Mouse (Mus musculus) stomach, embryonic 15.5 days (tissue): ENCODE data around the gene Izumo4. TPM values are rescaled to one million over a fixed set of nuclear protein-coding genes. Genes with fewer than 3 reads are reported as not detected.

Experiments used
- ATAC-seq: fragments of 200-750 bp; cut with Nextera tagmentation; 2 replicates; pipeline ENCODE4 v1.8.0; 2017; ENCODE audit warnings: low read depth, moderate number of reproducible peaks, moderate TSS enrichment; ENCODE audit not compliant: insufficient read depth, low FRiP score
- H3K27ac ChIP-seq: fragments of 300-500 bp; sonication (generic); 2 replicates; pipeline ENCODE4 v1.5.1; 2015; ENCODE audit warnings: mild to moderate bottlenecking, inconsistent platforms
- H3K27me3 ChIP-seq: fragments of 300-500 bp; sonication (generic); replicated peaks from 2 replicates; pipeline ENCODE4 v1.6.1; 2015; ENCODE audit warnings: inconsistent platforms
- H3K36me3 ChIP-seq: fragments of 300-500 bp; sonication (generic); 2 replicates; pipeline ENCODE4 v1.6.1; 2015; ENCODE audit warnings: inconsistent platforms
- H3K4me1 ChIP-seq: fragments of 300-500 bp; sonication (generic); 2 replicates; pipeline ENCODE4 v1.6.1; 2015; ENCODE audit warnings: inconsistent platforms
- H3K4me2 ChIP-seq: fragments of 300-500 bp; sonication (generic); 2 replicates; pipeline ENCODE4 v1.6.1; 2015; ENCODE audit warnings: mild to moderate bottlenecking, inconsistent platforms
- H3K4me3 ChIP-seq: fragments of 300-500 bp; sonication (generic); replicated peaks from 2 replicates; pipeline ENCODE4 v1.5.1; 2015; ENCODE audit warnings: inconsistent platforms
- H3K9ac ChIP-seq: fragments of 300-500 bp; sonication (generic); 2 replicates; pipeline ENCODE4 v1.6.1; 2015; ENCODE audit warnings: inconsistent platforms
- H3K9me3 ChIP-seq: fragments of 300-500 bp; sonication (generic); 2 replicates; pipeline ENCODE4 v1.6.1; 2016; ENCODE audit warnings: inconsistent platforms
- WGBS: fragments of 180-500 bp; shearing (Covaris S2); methylation state at CpG from one replicate; pipeline ENCODE4 v1.1.7; 2015; 5-methylcytosine and 5-hydroxymethylcytosine counted together
- polyA plus RNA-seq: library from polyadenylated mRNA; unstranded; fragments of >200 nt; fragmentation: Nextera tagmentation; extraction: Ambion mirVana; gene quantifications from 2 replicates; pipeline ENCODE4 v1.2.1, GENCODE M21; 2015

Gene Izumo4
- polyA plus RNA-seq, 1 experiment from 2014 or later: 27.1 TPM

DNA sequence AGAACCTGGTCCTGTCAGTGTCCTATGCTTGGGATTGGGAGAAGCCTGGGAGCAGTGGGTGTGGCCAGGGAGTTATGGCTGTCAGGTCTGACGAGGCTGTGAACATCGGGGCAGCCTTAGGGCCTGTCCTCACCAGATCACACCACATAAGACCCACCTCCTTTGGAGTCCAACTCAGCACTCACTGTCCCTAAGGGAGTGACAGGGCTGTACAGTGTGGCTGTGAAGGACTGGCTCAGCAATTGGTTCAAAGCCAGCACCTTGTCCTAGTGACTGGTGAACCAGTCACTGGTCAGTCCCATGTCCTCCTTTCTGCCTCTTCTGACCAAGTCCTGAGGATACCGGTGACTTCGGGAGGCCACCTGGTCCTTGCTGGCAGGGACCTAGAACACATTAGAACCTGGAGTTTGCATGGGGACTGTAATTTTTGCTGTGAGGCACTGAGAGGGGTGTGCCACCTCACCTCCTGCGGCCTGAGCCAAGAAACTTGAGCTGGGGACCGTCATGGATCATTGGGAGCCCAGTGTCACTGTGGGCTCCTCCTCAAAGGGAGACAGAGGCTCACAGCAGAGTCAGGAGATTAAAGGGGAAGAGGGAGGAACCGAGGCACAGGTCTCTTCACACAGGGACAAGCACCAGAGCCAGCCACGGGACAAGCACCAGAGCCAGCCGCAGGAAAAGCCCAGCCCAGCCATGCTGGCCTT is 22.3 kb upstream of the Izumo4 start:
- ATAC-seq: no peak
- H3K4me3 ChIP-seq: no peak overlapping the region
- no peaks in the 10 kb centered on the region for H3K27me3 ChIP-seq
- H3K9me3 ChIP-seq: no peaks in the 10 kb centered on the region
- no peak overlapping the region for H3K4me2 ChIP-seq
- peaks cover 10% of the 10 kb centered on the region; the same call in 1 of the 2 replicates for H3K36me3 ChIP-seq
- peak overlapping the region; percentile 99 for H3K27ac ChIP-seq
- peaks cover 36% of the 10 kb centered on the region for H3K4me1 ChIP-seq
- WGBS: 62% methylated on average over 9 of the region's 9 CpGs
- H3K9ac ChIP-seq: no peak overlapping the region

DNA sequence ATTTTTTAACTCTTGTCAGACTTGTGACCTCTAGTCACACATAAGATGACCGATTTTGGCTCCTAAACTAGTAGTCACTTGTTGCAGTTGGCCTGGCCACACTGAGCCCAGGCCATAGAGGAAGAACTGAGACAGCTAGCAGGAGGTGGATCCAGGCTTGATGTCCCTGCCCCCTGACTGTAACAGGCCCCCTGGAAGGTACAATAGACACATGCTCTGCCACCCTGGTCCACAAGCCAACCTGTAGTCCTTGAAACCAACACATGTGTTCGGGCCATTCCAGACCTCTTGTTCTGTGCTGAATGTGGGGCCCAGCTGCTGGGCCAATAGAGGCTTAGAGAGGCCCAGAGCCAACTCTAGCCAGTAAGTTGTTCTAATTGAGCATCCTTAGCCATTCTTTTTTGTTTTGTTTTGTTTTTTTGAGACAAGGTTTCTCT is 21.7 kb upstream of the Izumo4 start:
- no peak for ATAC-seq
- Histone ChIP-seq H3K4me3 (no peak overlapping the region), H3K4me1 (peaks cover 30% of the 10 kb centered on the region), H3K4me2 (no peak overlapping the region), H3K9me3 (no peaks in the 10 kb centered on the region), H3K27ac (peak overlapping the region; percentile 99), H3K27me3 (no peaks in the 10 kb centered on the region), H3K9ac (no peak overlapping the region), H3K36me3 (peaks cover 14% of the 10 kb centered on the region)
- 85% methylated on average over 2 of the region's 2 CpGs for WGBS

DNA sequence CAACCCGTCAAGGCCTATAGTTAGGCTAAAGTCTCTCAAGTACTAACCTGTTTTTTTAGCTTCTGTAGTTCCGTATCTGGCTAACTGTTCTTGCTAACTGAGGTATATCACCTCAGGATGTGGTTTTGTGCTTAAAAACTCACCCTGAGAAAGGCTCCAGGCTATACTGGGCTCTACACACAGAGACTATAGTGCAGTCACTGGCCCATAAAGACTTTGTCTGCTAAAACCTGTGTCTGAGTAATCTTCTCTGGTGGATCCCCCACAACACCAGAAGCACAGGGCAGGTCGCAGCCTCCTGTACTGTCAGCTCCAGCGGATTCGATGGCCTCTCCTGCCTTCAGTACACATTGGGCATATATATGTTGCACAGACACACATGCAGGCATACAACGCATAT is 20.0 kb upstream of the Izumo4 start:
- H3K4me2 ChIP-seq: no peak overlapping the region
- peaks cover 25% of the 10 kb centered on the region for H3K36me3 ChIP-seq
- H3K4me1 ChIP-seq: peaks cover 29% of the 10 kb centered on the region
- no peak overlapping the region for H3K4me3 ChIP-seq
- 91% methylated on average over 6 of the region's 6 CpGs for WGBS
- H3K27ac ChIP-seq: no peak overlapping the region
- H3K9ac ChIP-seq: no peak overlapping the region
- H3K27me3 ChIP-seq: no peaks in the 10 kb centered on the region
- no peak for ATAC-seq
- no peaks in the 10 kb centered on the region for H3K9me3 ChIP-seq

DNA sequence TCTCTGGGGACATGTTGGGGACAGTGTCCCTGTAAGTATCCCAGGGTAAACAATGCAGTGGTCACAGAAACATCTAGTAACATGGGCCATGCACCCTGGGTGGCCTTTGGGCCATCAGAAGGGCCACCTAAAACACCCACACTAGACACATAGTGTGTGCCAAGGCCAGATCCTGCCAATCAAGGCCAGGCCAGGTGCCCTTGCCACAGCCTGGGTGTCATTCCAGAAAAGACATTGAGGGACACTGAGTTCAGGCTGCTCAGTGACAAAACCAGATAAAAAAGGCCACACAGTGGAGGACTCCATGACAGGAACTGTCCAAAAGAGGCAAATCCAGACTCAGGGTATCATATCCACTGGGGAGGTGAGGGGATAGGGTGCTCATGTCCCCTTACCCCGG is 18.3 kb upstream of the Izumo4 start:
- no peak overlapping the region for H3K9ac ChIP-seq

DNA sequence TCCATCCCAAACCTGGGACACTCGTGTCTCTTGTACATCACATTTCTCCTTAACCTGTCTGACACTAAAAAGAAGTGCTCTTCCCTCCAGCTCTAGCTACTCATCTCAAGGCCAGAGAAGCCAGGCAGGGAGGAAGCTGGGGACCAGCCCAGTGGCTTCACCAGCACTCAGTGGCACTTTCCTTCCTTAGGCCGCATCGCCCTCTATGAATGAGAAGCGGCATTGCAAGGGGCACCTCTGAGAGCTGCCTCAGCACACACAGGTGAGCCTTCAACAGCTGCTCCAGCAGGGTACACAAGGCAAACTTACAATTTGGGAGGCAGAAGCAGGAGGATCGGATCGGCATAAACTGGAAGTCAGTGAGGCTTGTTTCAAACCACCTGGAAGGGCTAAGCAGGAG is 17.8 kb upstream of the Izumo4 start:
- WGBS: 50% methylated on average over 6 of the region's 6 CpGs
- no peak overlapping the region for H3K4me3 ChIP-seq
- H3K36me3 ChIP-seq: peaks cover 31% of the 10 kb centered on the region
- H3K27me3 ChIP-seq: no peaks in the 10 kb centered on the region
- 0 out of 2 replicates have a peak, but pooled peaks cover 7% of the 10 kb centered on the region for H3K4me1 ChIP-seq
- ATAC-seq: peak; percentile 21; the same call in 1 of the 2 replicates
- H3K9me3 ChIP-seq: no peaks in the 10 kb centered on the region
- no peak overlapping the region for H3K4me2 ChIP-seq
- no peak overlapping the region for H3K27ac ChIP-seq
- no peak overlapping the region for H3K9ac ChIP-seq

More for the DNA sequence above, 18.3 kb upstream of the Izumo4 start:
- peaks cover 12% of the 10 kb centered on the region; the same call in 1 of the 2 replicates for H3K4me1 ChIP-seq
- H3K36me3 ChIP-seq: peaks cover 29% of the 10 kb centered on the region
- no peaks in the 10 kb centered on the region for H3K9me3 ChIP-seq
- H3K27me3 ChIP-seq: no peaks in the 10 kb centered on the region
- ATAC-seq: no peak
- H3K4me3 ChIP-seq: no peak overlapping the region
- no peak overlapping the region for H3K4me2 ChIP-seq
- 94% methylated on average over 1 of the region's 1 CpGs for WGBS
- no peak overlapping the region for H3K27ac ChIP-seq

DNA sequence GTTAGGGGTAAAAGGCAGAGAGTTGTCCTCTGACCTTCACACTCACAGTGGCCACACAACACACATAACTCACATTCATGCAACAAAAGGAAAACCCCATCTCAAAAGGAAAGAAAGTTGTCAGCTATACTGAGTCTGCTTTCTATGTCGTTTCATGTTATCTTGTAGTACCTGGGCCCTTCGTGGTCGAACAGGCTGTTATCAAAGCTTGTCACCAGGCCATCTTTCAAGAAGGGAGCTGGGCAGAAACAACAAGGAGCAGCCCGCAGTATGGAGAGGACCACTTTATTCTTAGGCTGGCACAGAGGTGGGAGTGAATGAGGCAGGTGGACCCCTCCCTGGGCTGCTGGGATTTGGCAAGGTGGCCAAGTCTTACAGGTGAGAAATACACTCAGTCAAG is 17.0 kb upstream of the Izumo4 start:
- WGBS: 81% methylated on average over 4 of the region's 4 CpGs
- Histone ChIP-seq H3K36me3 (peaks cover 38% of the 10 kb centered on the region), H3K4me1 (no peaks in the 10 kb centered on the region), H3K4me3 (no peak overlapping the region), H3K9me3 (no peaks in the 10 kb centered on the region), H3K9ac (no peak overlapping the region), H3K4me2 (no peak overlapping the region), H3K27ac (no peak overlapping the region), H3K27me3 (no peaks in the 10 kb centered on the region)
- ATAC-seq: no peak; the same call in 1 of the 2 replicates

DNA sequence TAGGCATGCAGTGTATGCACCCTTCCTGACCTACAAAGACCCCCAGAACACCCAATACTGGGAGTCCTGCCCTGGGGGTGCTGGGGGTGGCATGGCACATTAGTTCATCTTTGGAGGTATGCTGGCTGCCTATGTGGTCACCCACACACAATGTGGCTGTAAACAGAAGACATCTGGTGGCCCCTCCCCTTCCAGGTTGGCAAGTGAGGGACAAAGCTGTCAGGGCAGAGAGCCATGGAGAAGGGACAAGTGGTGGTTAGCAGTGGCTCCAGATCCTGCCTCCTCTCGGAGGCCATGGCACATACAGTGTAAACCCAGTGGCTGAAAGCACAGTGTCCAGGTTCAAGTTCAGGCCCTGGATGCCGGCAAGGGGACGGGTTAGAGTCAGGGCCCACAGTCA is 15.4 kb upstream of the Izumo4 start:
- Histone ChIP-seq H3K27me3 (no peaks in the 10 kb centered on the region), H3K9ac (no peak overlapping the region), H3K4me1 (no peaks in the 10 kb centered on the region), H3K27ac (no peak overlapping the region), H3K4me3 (no peak overlapping the region), H3K36me3 (peaks cover 43% of the 10 kb centered on the region), H3K9me3 (no peaks in the 10 kb centered on the region), H3K4me2 (no peak overlapping the region)
- ATAC-seq: no peak
- 88% methylated on average over 3 of the region's 3 CpGs for WGBS

DNA sequence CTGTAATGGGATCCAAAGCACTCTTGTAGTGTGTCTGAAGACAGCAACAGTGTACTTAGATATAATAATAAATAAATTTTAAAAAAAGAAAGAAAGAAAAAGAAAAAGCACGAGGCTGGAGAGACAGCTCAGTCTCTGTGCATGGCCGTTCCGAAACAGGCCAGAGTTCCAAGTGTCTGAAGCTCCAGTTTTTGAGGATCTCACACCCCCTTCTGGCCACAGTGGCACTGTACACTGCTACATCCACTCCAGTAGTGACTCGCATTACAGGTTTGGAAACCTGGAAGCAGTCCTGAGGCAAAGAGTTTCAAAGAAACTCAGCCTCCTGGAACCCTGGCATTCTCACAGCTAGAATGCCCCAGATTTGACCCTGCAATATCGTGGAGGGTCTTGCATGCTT is 14.1 kb upstream of the Izumo4 start:
- no peaks in the 10 kb centered on the region for H3K9me3 ChIP-seq
- no peak overlapping the region for H3K4me2 ChIP-seq
- no peaks in the 10 kb centered on the region for H3K4me1 ChIP-seq
- no peak overlapping the region for H3K4me3 ChIP-seq
- no peaks in the 10 kb centered on the region for H3K27me3 ChIP-seq
- H3K9ac ChIP-seq: no peak overlapping the region
- peaks cover 43% of the 10 kb centered on the region for H3K36me3 ChIP-seq
- peak; percentile 60; the same call in 1 of the 2 replicates for ATAC-seq
- WGBS: 35% methylated on average over 5 of the region's 5 CpGs
- H3K27ac ChIP-seq: no peak overlapping the region

DNA sequence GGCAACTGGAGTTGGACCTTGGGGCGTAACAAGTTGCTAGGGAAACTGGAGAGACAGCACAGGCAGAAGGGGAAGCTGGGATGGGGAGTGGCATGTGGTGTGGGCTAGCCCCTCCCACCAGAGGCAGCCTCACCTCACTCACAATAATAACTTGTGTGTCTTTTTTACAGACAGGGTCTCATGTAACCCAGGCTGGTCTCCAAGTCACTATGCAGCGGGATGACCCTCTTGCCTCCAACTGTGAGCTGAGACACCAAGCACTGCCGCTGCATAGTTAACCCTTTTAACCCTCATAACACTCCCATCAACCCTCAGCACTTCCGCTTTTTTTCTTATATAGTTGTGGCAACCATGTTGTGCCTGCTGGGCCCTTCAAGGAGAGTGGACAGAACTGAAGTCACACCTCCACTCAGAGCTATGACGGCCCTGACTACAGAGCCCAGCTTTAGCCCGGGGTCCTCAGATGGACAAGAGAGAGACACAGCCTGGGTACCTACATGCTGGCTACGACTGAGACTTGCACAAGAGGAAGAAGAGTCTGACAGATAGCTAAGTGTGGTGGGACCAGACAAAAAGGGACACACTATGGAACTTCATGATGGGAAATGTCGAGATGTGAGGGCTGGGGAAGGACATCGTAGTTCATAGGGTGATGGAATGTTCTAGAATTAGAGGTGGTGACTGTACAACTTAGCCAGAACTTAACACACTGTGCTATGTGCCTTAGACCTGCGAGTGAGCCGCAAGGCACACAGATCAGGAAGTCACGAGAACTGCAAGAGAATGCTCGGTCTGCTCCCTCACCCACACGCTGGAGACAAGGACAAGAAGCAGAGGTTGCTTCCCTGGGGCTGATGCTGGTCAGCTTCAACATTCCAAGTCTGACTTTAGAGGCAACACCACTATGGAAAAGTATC is 9.5 kb upstream of the Izumo4 start:
- H3K9me3 ChIP-seq: no peaks in the 10 kb centered on the region
- no peaks in the 10 kb centered on the region for H3K27me3 ChIP-seq
- no peak overlapping the region for H3K4me2 ChIP-seq
- H3K4me3 ChIP-seq: no peak overlapping the region
- H3K27ac ChIP-seq: 0 out of 2 replicates have a peak overlapping the region, but pooled peaks have one; percentile 18
- no peak overlapping the region for H3K9ac ChIP-seq
- ATAC-seq: no peak
- peaks cover 14% of the 10 kb centered on the region for H3K36me3 ChIP-seq
- H3K4me1 ChIP-seq: peaks cover 9% of the 10 kb centered on the region; the same call in 1 of the 2 replicates
- WGBS: 74% methylated on average over 14 of the region's 14 CpGs

DNA sequence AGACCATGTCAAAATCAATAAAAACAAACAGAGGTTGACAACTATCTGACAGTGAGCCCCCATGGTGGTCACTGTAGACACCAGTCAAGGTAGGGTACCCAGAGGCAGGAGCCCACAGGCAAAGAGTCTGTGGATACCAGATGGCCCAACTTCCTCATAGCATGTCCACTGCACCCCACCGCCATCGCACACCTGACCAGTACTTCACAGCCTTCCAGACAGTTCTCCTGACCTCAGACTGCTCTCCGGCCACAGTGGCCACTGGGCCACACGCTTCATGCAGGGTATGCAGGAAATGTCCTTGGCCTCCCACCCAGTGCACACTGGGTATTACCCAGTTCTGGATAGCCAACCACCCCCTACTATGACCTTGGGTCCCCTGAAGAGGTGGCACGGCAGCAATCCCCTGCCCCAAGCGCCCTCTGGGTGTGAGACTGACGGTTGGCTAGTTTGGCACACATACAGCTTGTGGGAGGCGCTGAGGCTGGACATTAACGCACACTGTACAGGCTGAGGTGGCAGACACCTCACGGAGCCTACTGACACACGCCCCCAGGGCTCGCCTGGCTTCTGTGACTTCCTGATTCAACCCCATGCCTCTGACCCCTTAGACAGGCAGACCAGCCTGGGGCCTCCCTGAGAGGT is 8.5 kb upstream of the Izumo4 start:
- no peak for ATAC-seq
- Histone ChIP-seq H3K4me3 (no peak overlapping the region), H3K9ac (no peak overlapping the region), H3K27me3 (no peaks in the 10 kb centered on the region), H3K9me3 (no peaks in the 10 kb centered on the region), H3K4me2 (no peak overlapping the region), H3K27ac (0 out of 2 replicates have a peak overlapping the region, but pooled peaks have one; percentile 13), H3K36me3 (peaks cover 14% of the 10 kb centered on the region), H3K4me1 (peaks cover 15% of the 10 kb centered on the region; the same call in 1 of the 2 replicates)
- WGBS: 88% methylated on average over 12 of the region's 12 CpGs

DNA sequence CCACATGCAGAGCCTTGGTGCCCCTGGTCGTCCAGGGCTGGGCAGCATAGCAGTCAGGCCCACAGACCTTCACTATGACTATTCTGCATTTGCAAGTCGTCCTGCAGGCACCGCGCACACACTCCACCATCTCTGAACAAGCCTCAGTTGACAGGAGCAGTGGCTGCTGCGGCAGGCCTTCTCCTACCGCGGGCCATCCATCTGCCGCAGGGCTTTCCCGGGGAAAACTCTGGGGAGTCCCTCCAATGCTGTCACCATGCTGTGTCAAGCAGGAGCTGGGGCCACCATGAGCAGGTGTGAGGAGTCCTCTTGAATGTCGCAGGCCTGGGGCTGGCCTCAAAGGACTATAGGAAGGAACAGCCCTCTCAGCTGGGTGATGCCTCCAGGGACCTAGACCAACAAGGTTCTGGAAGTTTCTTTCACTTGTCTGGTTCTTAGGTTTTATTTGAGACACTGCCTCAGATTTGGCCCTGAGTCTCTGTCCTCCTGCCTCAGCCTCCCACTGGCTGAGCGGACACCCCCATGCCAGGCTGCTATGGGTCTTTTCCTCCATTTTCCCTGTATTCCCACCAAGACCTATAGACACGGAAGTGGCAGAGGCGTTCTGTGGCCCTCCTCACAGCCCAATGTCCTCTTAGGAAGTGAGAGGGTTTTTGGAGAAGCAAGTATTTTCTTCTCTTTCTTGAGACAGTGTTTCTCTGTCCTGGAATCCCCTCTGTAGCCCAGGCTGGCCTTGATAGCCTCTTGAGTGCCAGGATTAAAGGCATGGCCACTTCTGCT is 7.6 kb upstream of the Izumo4 start:
- H3K27me3 ChIP-seq: no peaks in the 10 kb centered on the region
- peaks cover 11% of the 10 kb centered on the region for H3K36me3 ChIP-seq
- no peak overlapping the region for H3K4me2 ChIP-seq
- 0 out of 2 replicates have a peak overlapping the region, but pooled peaks have one; percentile 9 for H3K27ac ChIP-seq
- no peak overlapping the region for H3K4me3 ChIP-seq
- WGBS: 87% methylated on average over 13 of the region's 13 CpGs
- peaks cover 15% of the 10 kb centered on the region; the same call in 1 of the 2 replicates for H3K4me1 ChIP-seq
- no peak overlapping the region for H3K9ac ChIP-seq
- H3K9me3 ChIP-seq: no peaks in the 10 kb centered on the region
- no peak for ATAC-seq
